Mouse (Mus musculus) activated CD4-positive, CD25-positive, alpha-beta regulatory T cell, adult 4 months (primary cell): ENCODE data around the gene Lmo4. TPM values are rescaled to one million over a fixed set of nuclear protein-coding genes. Genes with fewer than 3 reads are reported as not detected.

ENCODE experiments used
- ATAC-seq: one replicate; pipeline ENCODE4 v1.8.0; 2017
- polyA plus RNA-seq, 2 experiments: library from polyadenylated mRNA; unstranded; fragments of 100-300 nt; shearing (Covaris generic); gene quantifications; one replicate each; pipeline ENCODE4 v1.2.1; 2017

The Lmo4 gene
- polyA plus RNA-seq, 2 experiments from 2014 or later, result 8.6 to 12.0 TPM

- no peak for ATAC-seq
These were observed 1.6 kb downstream of the Lmo4 start for GRCm38 (mm10) chr3:144203259-144203987.

- ATAC-seq, result no peak
These were observed 2.3 kb downstream of the Lmo4 start for GRCm38 (mm10) chr3:144202574-144203258.

- no peak for ATAC-seq
These were observed 3.0 kb downstream of the Lmo4 start for GRCm38 (mm10) chr3:144201794-144202573.

- ATAC-seq, result no peak
These were observed 19.5 kb downstream of the Lmo4 start for GRCm38 (mm10) chr3:144185327-144186152.

GRCm38 (mm10) chr3:144184918-144185317 lies 20.1 kb downstream of the Lmo4 start:
- ATAC-seq, result no peak

GRCm38 (mm10) chr3:144182229-144182628 lies 22.8 kb downstream of the Lmo4 start:
- ATAC-seq, result no peak

GRCm38 (mm10) chr3:144178937-144179336 lies 26.1 kb downstream of the Lmo4 start:
- no peak for ATAC-seq

GRCm38 (mm10) chr3:144173866-144174588 lies 31.0 kb downstream of the Lmo4 start:
- ATAC-seq, result no peak

GRCm38 (mm10) chr3:144173138-144173537 lies 31.9 kb downstream of the Lmo4 start:
- no peak for ATAC-seq

- ATAC-seq, result no peak
These were observed 33.3 kb downstream of the Lmo4 start for GRCm38 (mm10) chr3:144171749-144172148.

GRCm38 (mm10) chr3:144170539-144170938 lies 34.5 kb downstream of the Lmo4 start:
- ATAC-seq, result no peak

GRCm38 (mm10) chr3:144166439-144167155 lies 38.4 kb downstream of the Lmo4 start:
- ATAC-seq, result no peak

- ATAC-seq, result no peak
These were observed 39.6 kb downstream of the Lmo4 start for GRCm38 (mm10) chr3:144165439-144165838.

- ATAC-seq, result no peak
These were observed 40.2 kb downstream of the Lmo4 start for GRCm38 (mm10) chr3:144164665-144165385.

- ATAC-seq, result no peak
These were observed 41.3 kb downstream of the Lmo4 start for GRCm38 (mm10) chr3:144163718-144164117.

GRCm38 (mm10) chr3:144162156-144162555 lies 42.9 kb downstream of the Lmo4 start:
- ATAC-seq, result no peak

- no peak for ATAC-seq
These were observed 43.8 kb downstream of the Lmo4 start for GRCm38 (mm10) chr3:144161261-144161660.

GRCm38 (mm10) chr3:144155746-144156145 lies 49.3 kb downstream of the Lmo4 start:
- ATAC-seq, result peak; percentile 46

GRCm38 (mm10) chr3:144153395-144153794 lies 51.6 kb downstream of the Lmo4 start:
- ATAC-seq, result no peak

GRCm38 (mm10) chr3:144151001-144151400 lies 54.0 kb downstream of the Lmo4 start:
- ATAC-seq, result no peak
